Mouse (Mus musculus) brown adipose tissue, adult 24 weeks (tissue): ENCODE results near the gene Tmem44. TPM values are rescaled to one million over a fixed set of nuclear protein-coding genes. Genes with fewer than 3 reads are reported as not detected.
"Not testable (repeated sequence)": the region's sequence is repeated elsewhere in the genome, so short reads cannot be mapped to it uniquely, and the experiment has no call there.

Experiments used
- H3K27ac ChIP-seq: fragments of 200-500 bp; replicated peaks from 2 replicates; pipeline ENCODE4 v1.5.1; 2012; ENCODE audit warnings: low read depth, mild to moderate bottlenecking, low read length
- H3K4me1 ChIP-seq: fragments of 200-500 bp; 2 replicates; pipeline ENCODE4 v1.6.1; 2012; ENCODE audit warnings: low read length, mixed read lengths; ENCODE audit not compliant: control insufficient read depth, insufficient read depth, insufficient read length
- H3K4me3 ChIP-seq: fragments of 200-500 bp; 2 replicates; pipeline ENCODE4 v1.5.1; 2012; ENCODE audit warnings: low read depth, mild to moderate bottlenecking, low read length, moderate library complexity; ENCODE audit not compliant: insufficient read depth
- polyA plus RNA-seq: library from polyadenylated mRNA; stranded (reverse); fragments of >200 nt; gene quantifications from 2 replicates; pipeline ENCODE4 v1.2.4, GENCODE M21; 2012; ENCODE audit not compliant: missing spikeins, insufficient read depth, insufficient read length

The Tmem44 gene
- polyA plus RNA-seq, 1 experiment = 1.3 TPM

GRCm38 (mm10) chr16:30471912-30472311 is 78.7 kb downstream of the Tmem44 start:
- Histone ChIP-seq H3K4me3 (no peak overlapping the region), H3K4me1 (peaks cover 3% of the 10 kb centered on the region; the same call in 1 of the 2 replicates), H3K27ac (no peak overlapping the region)

GRCm38 (mm10) chr16:30468944-30469343 is 81.7 kb downstream of the Tmem44 start:
- no peak overlapping the region for H3K4me3 ChIP-seq
- no peak overlapping the region for H3K27ac ChIP-seq
- no peaks in the 10 kb centered on the region for H3K4me1 ChIP-seq

GRCm38 (mm10) chr16:30465680-30466298 is 84.9 kb downstream of the Tmem44 start:
- H3K4me3 ChIP-seq = no peak overlapping the region
- H3K4me1 ChIP-seq = no peaks in the 10 kb centered on the region
- no peak overlapping the region for H3K27ac ChIP-seq

- not testable (repeated sequence) for H3K4me1 ChIP-seq, H3K4me3 ChIP-seq, H3K27ac ChIP-seq
Measured at GRCm38 (mm10) chr16:30464742-30465141, 85.9 kb downstream of the Tmem44 start.

Other genes starting within 250 kb of the Tmem44 start
- not detected in 2 replicates for gene Gp5, start 240.1 kb downstream of the Tmem44 start, polyA plus RNA-seq
- 21.9 and 31.4 TPM in 2 replicates for gene Atp13a3, start 144.9 kb downstream of the Tmem44 start, polyA plus RNA-seq
- 8.5 and 19.7 TPM in 2 replicates for gene Lsg1, start 36.8 kb upstream of the Tmem44 start, polyA plus RNA-seq
- 5.1 and 10.1 TPM in 2 replicates for gene Fam43a, start 48.9 kb upstream of the Tmem44 start, polyA plus RNA-seq